Mouse (Mus musculus) forebrain, embryonic 11.5 days (tissue): ENCODE data around the gene 4930426L09Rik. TPM values are rescaled to one million over a fixed set of nuclear protein-coding genes. Genes with fewer than 3 reads are reported as not detected.

Experiments used
- ATAC-seq: fragments of 200-750 bp; cut with Nextera tagmentation; replicated peaks from 2 replicates; pipeline ENCODE4 v1.8.0; 2017; ENCODE audit warnings: moderate TSS enrichment; ENCODE audit not compliant: low FRiP score
- DNase-seq: peaks from one replicate; pipeline ENCODE4 v3.0.0-alpha.2; 2017; ENCODE audit warnings: low spot score
- H3K27ac ChIP-seq: fragments of 300-500 bp; sonication (generic); 2 replicates; pipeline ENCODE4 v1.5.1; 2014; ENCODE audit warnings: low read depth, low read length
- H3K27me3 ChIP-seq: fragments of 300-500 bp; sonication (generic); 2 replicates; pipeline ENCODE4 v1.6.1; 2014; ENCODE audit warnings: mild to moderate bottlenecking, low read length, mixed read lengths; ENCODE audit not compliant: control insufficient read depth, insufficient read depth
- H3K36me3 ChIP-seq: fragments of 300-500 bp; sonication (generic); 2 replicates; pipeline ENCODE4 v1.6.1; 2014; ENCODE audit warnings: mild to moderate bottlenecking, low read length, moderate library complexity, mixed read lengths; ENCODE audit not compliant: control insufficient read depth, insufficient read depth
- H3K4me1 ChIP-seq: fragments of 300-500 bp; sonication (generic); replicated peaks from 2 replicates; pipeline ENCODE4 v1.6.1; 2014; ENCODE audit warnings: low read length, mixed read lengths; ENCODE audit not compliant: control insufficient read depth, insufficient read depth
- H3K4me2 ChIP-seq: fragments of 300-500 bp; sonication (generic); 2 replicates; pipeline ENCODE4 v1.6.1; 2014; ENCODE audit warnings: low read depth, mild to moderate bottlenecking, low read length, moderate library complexity, mixed read lengths; ENCODE audit not compliant: severe bottlenecking
- H3K4me3 ChIP-seq: fragments of 300-500 bp; sonication (generic); 2 replicates; pipeline ENCODE4 v1.5.1; 2014; ENCODE audit warnings: low read depth, low read length
- H3K9ac ChIP-seq: fragments of 300-500 bp; sonication (generic); 2 replicates; pipeline ENCODE4 v1.6.1; 2014; ENCODE audit warnings: low read length
- H3K9me3 ChIP-seq: fragments of 300-500 bp; sonication (generic); 2 replicates; pipeline ENCODE4 v1.6.1; 2016; ENCODE audit warnings: low read length, mixed read lengths; ENCODE audit not compliant: control insufficient read depth
- WGBS: fragments of 180-500 bp; shearing (Covaris S2); extraction: QIAGEN DNeasy Blood & Tissue Kit; methylation state at CpG from one replicate; pipeline ENCODE4 v1.1.7; 2014; 5-methylcytosine and 5-hydroxymethylcytosine counted together
- polyA plus RNA-seq: library from polyadenylated mRNA; unstranded; fragments of >200 nt; fragmentation: Nextera tagmentation; extraction: Ambion mirVana; gene quantifications from 2 replicates; pipeline ENCODE4 v1.2.1, GENCODE M21; 2014

Gene 4930426L09Rik
- polyA plus RNA-seq, 1 experiment from 2014 or later: 0.25 TPM

DNA sequence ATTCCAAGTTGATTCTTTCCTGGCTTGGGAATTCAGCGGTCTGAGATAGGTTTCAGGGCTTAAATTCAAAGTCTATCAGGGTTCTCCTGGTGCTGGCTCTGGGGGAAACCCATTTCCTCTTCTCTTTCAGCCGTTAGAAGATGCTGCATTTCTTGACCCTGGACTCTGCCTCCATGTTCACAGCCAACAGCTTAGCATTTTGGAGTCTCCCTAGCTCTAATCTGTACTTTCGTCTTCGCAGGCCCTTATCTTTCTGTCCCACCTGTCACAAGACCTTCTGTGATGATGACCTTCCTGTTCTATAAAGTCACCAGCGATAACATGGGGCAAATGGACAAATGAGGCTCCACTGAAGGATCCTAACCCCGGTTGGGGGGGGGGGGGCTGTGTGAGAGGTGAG lies 13.3 kb downstream of the 4930426L09Rik start:
- Histone ChIP-seq H3K4me3 (no peak overlapping the region), H3K27ac (no peak overlapping the region), H3K4me2 (no peak overlapping the region), H3K4me1 (no peaks in the 10 kb centered on the region), H3K9me3 (no peaks in the 10 kb centered on the region), H3K27me3 (no peaks in the 10 kb centered on the region; the same call in 1 of the 2 replicates), H3K36me3 (no peaks in the 10 kb centered on the region), H3K9ac (no peak overlapping the region)
- DNase-seq (no peak), ATAC-seq (no peak)
- WGBS: 88% methylated on average over 6 of the region's 6 CpGs

DNA sequence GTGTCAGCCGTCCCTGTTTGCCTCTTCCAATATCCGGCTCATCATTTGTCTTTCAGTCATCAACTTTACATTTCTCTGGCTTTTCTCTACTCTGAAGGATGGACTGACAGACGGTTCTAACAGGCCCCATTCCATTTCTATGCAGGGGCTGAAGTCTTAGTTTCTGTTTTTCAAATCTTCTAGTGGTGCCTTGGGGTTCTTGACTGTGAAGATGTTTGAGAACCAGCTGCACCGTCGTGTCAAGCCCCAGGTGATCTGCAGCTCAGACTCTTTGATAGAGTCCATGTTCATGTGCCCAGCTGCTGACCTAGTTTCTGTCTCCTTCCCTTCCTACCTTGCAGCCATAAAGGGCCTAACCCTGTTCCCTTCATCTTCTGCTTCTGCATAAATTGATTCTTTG lies 18.2 kb downstream of the 4930426L09Rik start:
- no peaks in the 10 kb centered on the region for H3K27me3 ChIP-seq
- H3K4me3 ChIP-seq: no peak overlapping the region
- H3K9ac ChIP-seq: no peak overlapping the region
- H3K4me1 ChIP-seq: no peaks in the 10 kb centered on the region
- ATAC-seq: no peak
- no peaks in the 10 kb centered on the region for H3K9me3 ChIP-seq
- WGBS: 89% methylated on average over 5 of the region's 5 CpGs
- no peak for DNase-seq
- no peak overlapping the region for H3K4me2 ChIP-seq
- no peak overlapping the region for H3K27ac ChIP-seq
- no peaks in the 10 kb centered on the region for H3K36me3 ChIP-seq

DNA sequence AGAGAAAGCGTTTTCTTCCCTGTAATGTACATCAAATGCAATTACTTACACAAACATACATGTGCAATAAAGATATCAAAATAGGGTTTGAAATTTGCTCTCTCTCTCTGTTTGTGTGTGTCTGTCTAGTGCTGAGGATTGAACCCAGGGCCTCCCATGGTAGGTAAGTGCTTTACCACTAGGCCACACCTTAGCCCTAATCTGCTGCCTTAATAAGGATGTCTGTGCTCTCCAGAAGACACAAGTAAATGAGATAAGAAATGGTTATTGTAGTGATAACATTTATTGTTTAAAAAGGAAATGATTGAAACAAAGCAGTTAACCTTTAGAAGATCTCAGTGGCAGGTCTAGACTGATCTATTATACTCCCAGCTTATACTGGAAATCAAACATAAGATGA lies 18.7 kb downstream of the 4930426L09Rik start:
- ATAC-seq (no peak), DNase-seq (no peak)
- Histone ChIP-seq H3K9me3 (no peaks in the 10 kb centered on the region), H3K27ac (no peak overlapping the region), H3K4me2 (no peak overlapping the region), H3K36me3 (no peaks in the 10 kb centered on the region), H3K4me3 (no peak overlapping the region), H3K4me1 (no peaks in the 10 kb centered on the region), H3K27me3 (no peaks in the 10 kb centered on the region), H3K9ac (no peak overlapping the region)
- 89% methylated on average over 1 of the region's 1 CpGs for WGBS

DNA sequence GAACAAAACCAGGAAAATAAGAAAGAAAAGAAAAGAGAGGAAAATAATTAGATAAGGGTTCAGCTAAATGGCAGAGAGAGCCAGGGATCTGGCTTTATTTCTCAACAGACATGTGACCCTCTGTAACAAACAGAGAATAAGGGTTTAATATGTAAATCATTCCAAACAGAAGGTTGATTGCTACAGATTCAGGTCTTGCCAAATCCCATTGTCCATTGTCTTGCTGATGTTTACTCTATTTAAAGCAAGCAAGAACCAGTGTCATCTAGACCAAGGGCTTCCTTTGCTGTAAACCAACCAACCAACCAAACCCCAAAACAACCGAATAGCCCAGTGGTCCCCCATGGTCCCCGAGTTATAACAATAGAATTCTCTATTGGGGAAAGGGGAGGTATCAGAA lies 19.9 kb downstream of the 4930426L09Rik start:
- no peaks in the 10 kb centered on the region for H3K9me3 ChIP-seq
- no peaks in the 10 kb centered on the region for H3K36me3 ChIP-seq
- no peak overlapping the region for H3K9ac ChIP-seq
- no peak overlapping the region for H3K4me2 ChIP-seq
- no peaks in the 10 kb centered on the region for H3K27me3 ChIP-seq
- WGBS: 81% methylated on average over 2 of the region's 2 CpGs
- H3K4me3 ChIP-seq: no peak overlapping the region
- ATAC-seq (no peak), DNase-seq (no peak)
- H3K4me1 ChIP-seq: no peaks in the 10 kb centered on the region
- H3K27ac ChIP-seq: no peak overlapping the region

DNA sequence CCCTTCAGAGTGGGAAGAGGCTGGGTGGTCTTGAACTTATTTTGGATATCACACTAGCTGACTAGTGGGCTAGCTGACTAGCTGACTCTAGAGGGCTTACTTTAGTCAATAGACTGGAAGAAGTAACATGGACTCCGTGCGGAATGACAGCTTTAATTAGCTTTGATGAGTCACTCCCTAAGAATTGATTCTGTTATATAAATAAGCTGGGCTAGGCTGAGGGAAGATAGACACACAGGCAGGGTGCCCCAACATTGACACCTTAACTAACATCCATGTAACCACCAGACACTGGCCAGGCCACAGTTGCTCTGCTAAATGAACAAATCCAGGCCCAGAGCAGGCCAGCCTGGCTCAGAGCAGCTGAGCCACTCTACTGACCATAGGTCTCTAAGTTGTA lies 26.7 kb downstream of the 4930426L09Rik start:
- Histone ChIP-seq H3K9ac (no peak overlapping the region), H3K36me3 (no peaks in the 10 kb centered on the region), H3K27ac (no peak overlapping the region), H3K27me3 (no peaks in the 10 kb centered on the region), H3K4me2 (no peak overlapping the region), H3K4me3 (no peak overlapping the region), H3K9me3 (no peaks in the 10 kb centered on the region), H3K4me1 (no peaks in the 10 kb centered on the region)
- ATAC-seq (no peak), DNase-seq (no peak)
- WGBS: 85% methylated on average over 2 of the region's 2 CpGs

DNA sequence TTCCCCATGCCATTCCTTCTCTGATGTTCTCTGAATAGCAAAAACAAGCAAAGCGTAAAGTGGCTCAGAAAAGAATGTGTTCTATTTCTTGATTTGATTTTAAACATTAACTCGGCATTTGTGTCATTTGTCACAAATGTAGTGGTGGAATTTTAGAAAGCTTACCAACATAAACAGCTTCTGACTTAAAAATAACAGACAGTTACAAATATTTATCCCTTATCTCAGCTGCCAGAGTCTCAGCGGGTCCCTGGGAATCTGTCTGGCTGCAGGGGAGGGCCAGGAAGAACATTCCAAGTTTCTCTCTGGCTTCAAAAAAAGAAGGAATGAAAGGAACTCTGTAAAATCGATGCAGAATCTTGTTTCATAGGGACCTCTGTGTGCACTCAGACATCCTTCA lies 39.3 kb downstream of the 4930426L09Rik start:
- H3K4me2 ChIP-seq: no peak overlapping the region
- no peaks in the 10 kb centered on the region for H3K27me3 ChIP-seq
- DNase-seq (no peak), ATAC-seq (no peak)
- H3K27ac ChIP-seq: no peak overlapping the region
- H3K36me3 ChIP-seq: no peaks in the 10 kb centered on the region
- no peak overlapping the region for H3K4me3 ChIP-seq
- H3K4me1 ChIP-seq: no peaks in the 10 kb centered on the region
- 82% methylated on average over 4 of the region's 4 CpGs for WGBS
- H3K9ac ChIP-seq: no peak overlapping the region
- H3K9me3 ChIP-seq: no peaks in the 10 kb centered on the region

DNA sequence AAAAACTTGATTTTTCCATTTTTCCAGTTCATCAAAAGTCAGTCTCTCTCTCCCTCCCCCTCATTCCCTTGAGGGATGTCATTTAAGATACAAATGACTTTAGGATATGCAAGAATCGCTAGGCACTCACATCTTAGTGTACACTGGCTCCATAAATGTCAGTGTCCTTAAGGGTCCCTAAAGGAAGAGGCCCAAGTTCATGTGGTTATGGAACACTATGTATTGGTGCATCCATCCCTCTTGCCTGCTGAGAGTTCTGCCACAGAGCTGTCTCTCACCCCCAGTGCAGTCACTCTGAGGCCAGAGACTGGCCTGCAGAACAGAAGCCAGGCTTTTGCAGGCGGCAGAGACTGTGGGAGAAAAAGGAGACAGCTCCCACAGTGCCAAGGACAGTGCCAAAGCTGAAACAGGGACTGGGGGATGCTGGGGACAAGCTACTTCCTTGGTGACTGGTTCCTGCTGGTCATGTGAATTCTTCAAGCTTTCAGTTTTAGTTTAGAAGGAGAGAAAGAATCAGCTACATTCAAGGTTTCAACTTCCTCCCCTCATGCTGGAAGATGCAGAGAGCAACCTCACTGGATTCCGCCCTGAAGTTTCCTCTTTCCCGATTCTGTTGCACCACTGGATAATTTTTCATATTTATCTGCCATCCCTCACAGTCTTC lies 39.9 kb downstream of the 4930426L09Rik start:
- no peaks in the 10 kb centered on the region for H3K9me3 ChIP-seq
- H3K27ac ChIP-seq: no peak overlapping the region
- H3K4me1 ChIP-seq: no peaks in the 10 kb centered on the region
- H3K9ac ChIP-seq: no peak overlapping the region
- no peaks in the 10 kb centered on the region for H3K27me3 ChIP-seq
- no peak for DNase-seq
- no peak overlapping the region for H3K4me2 ChIP-seq
- no peak overlapping the region for H3K4me3 ChIP-seq
- ATAC-seq: no peak
- no peaks in the 10 kb centered on the region for H3K36me3 ChIP-seq
- WGBS: 84% methylated on average over 4 of the region's 4 CpGs

DNA sequence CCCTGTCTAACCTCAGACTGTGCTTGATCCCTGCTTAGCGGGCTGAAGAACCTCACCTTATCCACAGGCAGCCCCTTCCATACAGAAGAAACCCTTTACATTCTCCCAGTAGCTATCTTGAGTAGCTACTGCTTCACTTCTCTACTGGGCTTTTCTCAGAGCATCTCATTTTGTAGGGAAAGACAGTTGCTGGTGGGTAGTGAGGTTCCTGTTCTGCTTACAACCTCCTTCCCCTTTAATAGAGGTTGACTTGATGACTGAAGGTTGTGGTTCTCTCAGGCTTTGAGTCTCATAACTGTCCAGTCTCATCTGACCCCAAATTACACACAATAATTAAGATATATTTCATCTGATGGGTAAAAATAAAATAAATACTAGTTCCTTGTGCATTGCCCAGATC lies 50.1 kb downstream of the 4930426L09Rik start:
- no peak overlapping the region for H3K4me3 ChIP-seq
- WGBS: 65% methylated on average over 1 of the region's 1 CpGs
- no peak overlapping the region for H3K4me2 ChIP-seq
- no peak overlapping the region for H3K9ac ChIP-seq
- ATAC-seq (no peak), DNase-seq (no peak)
- no peaks in the 10 kb centered on the region for H3K9me3 ChIP-seq
- no peaks in the 10 kb centered on the region for H3K4me1 ChIP-seq
- no peaks in the 10 kb centered on the region for H3K27me3 ChIP-seq
- H3K27ac ChIP-seq: no peak overlapping the region
- no peaks in the 10 kb centered on the region for H3K36me3 ChIP-seq

DNA sequence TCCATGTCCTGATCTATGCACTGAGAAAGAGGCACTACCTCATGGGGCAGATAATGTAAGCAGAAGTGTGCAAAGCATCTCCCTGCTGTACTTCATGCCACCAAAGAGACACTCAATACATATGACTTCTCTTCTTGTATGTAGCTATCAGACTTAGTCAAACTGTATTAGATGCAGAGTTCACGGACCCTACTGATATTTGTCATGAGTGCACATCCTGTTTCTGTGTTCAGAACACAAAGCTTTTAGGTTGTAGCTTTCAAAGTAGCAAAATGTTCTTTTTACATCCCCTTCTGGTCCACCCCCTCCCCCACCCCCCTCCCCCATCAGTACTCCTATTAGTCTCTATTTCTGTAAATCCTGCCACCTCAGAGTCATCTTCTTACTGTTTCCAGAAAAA lies 51.2 kb downstream of the 4930426L09Rik start:
- ATAC-seq: no peak
- no peak for DNase-seq
- WGBS: 84% methylated on average over 1 of the region's 1 CpGs

More for the DNA sequence above, 51.2 kb downstream of the 4930426L09Rik start:
- H3K4me3 ChIP-seq: no peak overlapping the region
- no peaks in the 10 kb centered on the region for H3K4me1 ChIP-seq
- no peak overlapping the region for H3K4me2 ChIP-seq
- H3K27me3 ChIP-seq: no peaks in the 10 kb centered on the region
- no peak overlapping the region for H3K27ac ChIP-seq
- H3K9me3 ChIP-seq: no peaks in the 10 kb centered on the region
- H3K36me3 ChIP-seq: no peaks in the 10 kb centered on the region
- H3K9ac ChIP-seq: no peak overlapping the region
